In genomic region chr11:29825271-29825718, GRCm38 (mm10) we compare ENCODE assay signal across 8 mouse cellular contexts. TPM values are rescaled to one million over a fixed set of nuclear protein-coding genes. Genes with fewer than 3 reads are reported as not detected.
ATAC-seq and TF ChIP-seq lines count a peak whose summit lies in the region.
"Not testable (repeated sequence)": the region's sequence is repeated elsewhere in the genome, so short reads cannot be mapped to it uniquely, and the experiment has no call there.

4931440F15Rik (minus strand) TSS chr11:29825668.

- peak; percentile 31; the same call in 1 of the 2 replicates for ATAC-seq in common myeloid progenitor, adult 5-6 weeks (replicated peaks; ENCODE audit: low read depth, poor library complexity, severe bottlenecking)
- ATAC-seq in forebrain, embryonic 13.5 days: peak; percentile 39; the same call in 1 of the 2 replicates
- not testable (repeated sequence) for ATAC-seq in heart, embryonic 13.5 days (ENCODE audit: extremely low read depth, insufficient number of reproducible peaks, low FRiP score, low TSS enrichment); limb, embryonic 12.5 days (ENCODE audit: insufficient number of reproducible peaks, insufficient read depth, low FRiP score, low TSS enrichment, low read depth); lung, embryonic 15.5 days (ENCODE audit: borderline replicate concordance, extremely low read depth, low FRiP score, low TSS enrichment)
- ATAC-seq in hindbrain, embryonic 16.5 days: peak; percentile 54; the same call in 1 of the 2 replicates
- peak; percentile 49; the same call in 1 of the 2 replicates for ATAC-seq in midbrain, embryonic 16.5 days

- not testable (repeated sequence) for H3K36me3 ChIP-seq in forebrain, embryonic 13.5 days (ENCODE audit: poor library complexity, severe bottlenecking); heart, embryonic 13.5 days; hindbrain, embryonic 16.5 days (ENCODE audit: control insufficient read depth, insufficient read depth, low read length); limb, embryonic 12.5 days; lung, embryonic 15.5 days; midbrain, embryonic 16.5 days (ENCODE audit: control insufficient read depth, insufficient read depth, low read length); testis, adult 2 months (ENCODE audit: control insufficient read depth, insufficient read depth, low read length)

- H3K9me3 ChIP-seq in forebrain, embryonic 13.5 days (replicated peaks); heart, embryonic 13.5 days; hindbrain, embryonic 16.5 days (ENCODE audit: control insufficient read depth, low read length); limb, embryonic 12.5 days; lung, embryonic 15.5 days; midbrain, embryonic 16.5 days (replicated peaks; ENCODE audit: control insufficient read depth, low read length, poor library complexity, severe bottlenecking): not testable (repeated sequence)

- peaks cover 19% of the 10 kb centered on the region for H3K27me3 ChIP-seq in forebrain, embryonic 13.5 days
- H3K27me3 ChIP-seq in heart, embryonic 13.5 days (replicated peaks): peaks cover 23% of the 10 kb centered on the region
- H3K27me3 ChIP-seq in hindbrain, embryonic 16.5 days (replicated peaks; ENCODE audit: control insufficient read depth, insufficient read depth, low read length); midbrain, embryonic 16.5 days (ENCODE audit: control insufficient read depth, insufficient read depth, low read depth, low read length); testis, adult 2 months (ENCODE audit: control insufficient read depth, insufficient read depth, low read length): not testable (repeated sequence)
- peaks cover 33% of the 10 kb centered on the region for H3K27me3 ChIP-seq in limb, embryonic 12.5 days
- H3K27me3 ChIP-seq in lung, embryonic 15.5 days: peaks cover 11% of the 10 kb centered on the region

- not testable (repeated sequence) for TF ChIP-seq POLR2A in testis, adult 2 months (IDR thresholded peaks at IDR 0.05; ENCODE audit: control insufficient read depth, low read depth, low read length)

- not testable (repeated sequence) for H3K9ac ChIP-seq in forebrain, embryonic 13.5 days; hindbrain, embryonic 16.5 days (ENCODE audit: low read depth, low read length); limb, embryonic 12.5 days (replicated peaks); lung, embryonic 15.5 days; midbrain, embryonic 16.5 days (ENCODE audit: low read depth, low read length)
- peak within 1 kb of the TSS; percentile 56 for H3K9ac ChIP-seq in heart, embryonic 13.5 days

- not testable (repeated sequence) for TF ChIP-seq CTCF in testis, adult 2 months (IDR thresholded peaks at IDR 0.05; ENCODE audit: control insufficient read depth, insufficient read depth, insufficient replicate concordance, low read depth, low read length)

- 0 out of 2 replicates have a peak within 1 kb of the TSS, but pooled peaks have one; percentile 4 for H3K4me3 ChIP-seq in forebrain, embryonic 13.5 days
- peak within 1 kb of the TSS; percentile 47 for H3K4me3 ChIP-seq in heart, embryonic 13.5 days
- H3K4me3 ChIP-seq in hindbrain, embryonic 16.5 days (ENCODE audit: low read length); midbrain, embryonic 16.5 days (ENCODE audit: low read depth, low read length): not testable (repeated sequence)
- peak within 1 kb of the TSS; percentile 31 for H3K4me3 ChIP-seq in limb, embryonic 12.5 days (replicated peaks)
- H3K4me3 ChIP-seq in lung, embryonic 15.5 days: peak within 1 kb of the TSS; percentile 30
- H3K4me3 ChIP-seq in testis, adult 2 months (ENCODE audit: control insufficient read depth, low read depth, low read length): peak within 1 kb of the TSS; percentile 88

- not testable (repeated sequence) for H3K27ac ChIP-seq in forebrain, embryonic 13.5 days; hindbrain, embryonic 16.5 days (ENCODE audit: low read depth, low read length); limb, embryonic 12.5 days; lung, embryonic 15.5 days; midbrain, embryonic 16.5 days (ENCODE audit: low read length); testis, adult 2 months (ENCODE audit: control insufficient read depth, insufficient read depth, low read depth, low read length)
- peak within 1 kb of the TSS; percentile 59 for H3K27ac ChIP-seq in heart, embryonic 13.5 days (replicated peaks)

- not testable (repeated sequence) for H3K4me1 ChIP-seq in forebrain, embryonic 13.5 days; hindbrain, embryonic 16.5 days (ENCODE audit: control insufficient read depth, insufficient read depth, low read depth, low read length); limb, embryonic 12.5 days (replicated peaks); midbrain, embryonic 16.5 days (ENCODE audit: control insufficient read depth, insufficient read depth, low read length)
- H3K4me1 ChIP-seq in heart, embryonic 13.5 days: peaks cover 27% of the 10 kb centered on the region
- H3K4me1 ChIP-seq in lung, embryonic 15.5 days: peaks cover 12% of the 10 kb centered on the region; the same call in 1 of the 2 replicates
- peaks cover 21% of the 10 kb centered on the region for H3K4me1 ChIP-seq in testis, adult 2 months (ENCODE audit: control insufficient read depth, insufficient read depth, low read length)

- peak within 1 kb of the TSS; percentile 44 for H3K4me2 ChIP-seq in forebrain, embryonic 13.5 days
- peak within 1 kb of the TSS; percentile 77 for H3K4me2 ChIP-seq in heart, embryonic 13.5 days
- peak within 1 kb of the TSS; percentile 27 for H3K4me2 ChIP-seq in hindbrain, embryonic 16.5 days (ENCODE audit: low read length)
- peak within 1 kb of the TSS; percentile 58 for H3K4me2 ChIP-seq in limb, embryonic 12.5 days
- peak within 1 kb of the TSS; percentile 56 for H3K4me2 ChIP-seq in lung, embryonic 15.5 days
- H3K4me2 ChIP-seq in midbrain, embryonic 16.5 days (ENCODE audit: low read length): 0 out of 2 replicates have a peak within 1 kb of the TSS, but pooled peaks have one; percentile 14

- 48% methylated on average over 21 of the region's 21 CpGs for WGBS in forebrain, embryonic 13.5 days
- WGBS in heart, embryonic 13.5 days: 20% methylated on average over 21 of the region's 21 CpGs
- 42% methylated on average over 21 of the region's 21 CpGs for WGBS in hindbrain, embryonic 16.5 days
- WGBS in limb, embryonic 12.5 days: 39% methylated on average over 21 of the region's 21 CpGs
- 17% methylated on average over 21 of the region's 21 CpGs for WGBS in lung, embryonic 15.5 days
- WGBS in midbrain, embryonic 16.5 days: 29% methylated on average over 21 of the region's 21 CpGs

RNA-seq across cellular contexts. Expression of gene 4931440F15Rik, which starts in this region (rescaled TPM):
- 0.18 TPM in 1 of 2 replicates, not detected in the other for total RNA-seq in common myeloid progenitor, adult 5-6 weeks (2017)
- 0.28 and 0.30 TPM in 2 replicates for polyA plus RNA-seq in forebrain, embryonic 13.5 days (2015; fragmentation: Nextera tagmentation; extraction: Ambion mirVana)
- 0.19 and 0.23 TPM in 2 replicates for polyA plus RNA-seq in heart, embryonic 13.5 days (2015; fragmentation: Nextera tagmentation; extraction: Ambion mirVana)
- 0.83 and 0.85 TPM in 2 replicates for polyA plus RNA-seq in hindbrain, embryonic 16.5 days (2015; fragmentation: Nextera tagmentation; extraction: Ambion mirVana)
- 0.10 and 0.14 TPM in 2 replicates for polyA plus RNA-seq in limb, embryonic 12.5 days (2016; fragmentation: Nextera tagmentation; extraction: Ambion mirVana)
- polyA plus RNA-seq in lung, embryonic 15.5 days (2015; fragmentation: Nextera tagmentation; extraction: Ambion mirVana): 0.11 and 0.14 TPM in 2 replicates
- 0.83 TPM in 2 replicates for polyA plus RNA-seq in midbrain, embryonic 16.5 days (2015; fragmentation: Nextera tagmentation; extraction: Ambion mirVana)
- polyA plus RNA-seq in testis, adult 2 months (2012; rRNA removed): 29.7 and 35.1 TPM in 2 replicates

Comparison
In these comparisons a context has a peak if more than half of its experiments do, and no peak if none do; other contexts are left out.
1. RNA of gene 4931440F15Rik (polyA plus RNA-seq): 29.7 to 35.1 TPM in testis, adult 2 months; 0.83 TPM in midbrain, embryonic 16.5 days, 0.83 to 0.85 TPM in hindbrain, embryonic 16.5 days, 0.28 to 0.30 TPM in forebrain, embryonic 13.5 days, 0.19 to 0.23 TPM in heart, embryonic 13.5 days, 0.10 to 0.14 TPM in limb, embryonic 12.5 days and 0.11 to 0.14 TPM in lung, embryonic 15.5 days; every median in the first group is over 10 times any median in the second.
2. Peak in ATAC-seq in common myeloid progenitor, adult 5-6 weeks; RNA of the gene not detected or under 1 TPM.
3. Peak in ATAC-seq, H3K4me3 ChIP-seq and H3K4me2 ChIP-seq in forebrain, embryonic 13.5 days; RNA of the gene not detected or under 1 TPM.
4. Peak in ATAC-seq and H3K4me2 ChIP-seq in hindbrain, embryonic 16.5 days; RNA of the gene not detected or under 1 TPM.
5. Peak in ATAC-seq and H3K4me2 ChIP-seq in midbrain, embryonic 16.5 days; RNA of the gene not detected or under 1 TPM.
6. H3K4me2 ChIP-seq: peak in every context shown above with its lines; median percentile 77 in heart, embryonic 13.5 days; 58 in limb, embryonic 12.5 days; 56 in lung, embryonic 15.5 days; 44 in forebrain, embryonic 13.5 days; 27 in hindbrain, embryonic 16.5 days; 14 in midbrain, embryonic 16.5 days.